Mouse (Mus musculus) MN1 (cell line): ENCODE measurements around the gene Ddx42.
"Not testable (repeated sequence)": the region's sequence is repeated elsewhere in the genome, so short reads cannot be mapped to it uniquely, and the experiment has no call there.

ENCODE experiments used
- DNase-seq: peaks from one replicate; pipeline ENCODE4 v3.0.0-alpha.2; 2016; ENCODE audit warnings: low spot score

Ddx42 gene

DNA sequence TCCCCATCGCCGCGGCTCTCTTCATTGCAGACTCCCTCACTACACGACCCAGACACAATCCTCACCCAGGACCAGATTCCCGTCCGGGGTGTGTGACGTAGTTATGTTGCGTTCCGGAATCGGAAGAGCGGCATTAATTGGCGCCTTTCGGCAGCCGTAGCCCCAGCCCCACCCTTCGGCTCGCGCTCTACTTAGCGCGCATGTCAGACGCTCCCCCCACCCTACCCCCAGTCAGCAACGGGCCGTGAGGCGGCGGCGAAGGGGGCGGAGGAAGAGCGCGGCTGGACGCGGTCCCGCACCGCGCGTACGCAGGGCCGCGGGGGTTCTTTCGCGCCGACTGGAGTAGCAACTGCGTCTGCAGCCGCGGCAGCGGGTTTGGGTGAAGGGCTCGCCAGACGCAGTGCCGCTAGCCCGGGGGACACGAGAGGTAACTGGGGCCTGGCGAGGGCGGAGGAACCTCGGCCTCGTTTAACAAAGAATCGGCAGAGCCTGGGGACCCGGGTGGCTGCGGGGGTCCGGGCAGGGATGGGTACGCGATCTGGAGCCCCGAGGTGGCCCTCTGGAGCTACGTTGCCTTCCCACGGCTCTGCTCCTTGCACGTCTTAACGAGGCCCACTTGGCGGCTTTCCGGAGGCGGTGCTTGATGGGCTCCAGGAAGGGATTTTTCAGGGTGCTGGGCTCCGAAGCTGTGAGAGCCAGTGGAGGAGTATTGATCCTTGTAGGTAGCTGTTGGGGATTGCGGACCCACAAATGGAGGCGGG is at the start of gene Ddx42:
TSS of gene Ddx42 (plus strand) at position 197 of the 761 bp plus-strand sequence.
- peak; percentile 95 for DNase-seq

DNA sequence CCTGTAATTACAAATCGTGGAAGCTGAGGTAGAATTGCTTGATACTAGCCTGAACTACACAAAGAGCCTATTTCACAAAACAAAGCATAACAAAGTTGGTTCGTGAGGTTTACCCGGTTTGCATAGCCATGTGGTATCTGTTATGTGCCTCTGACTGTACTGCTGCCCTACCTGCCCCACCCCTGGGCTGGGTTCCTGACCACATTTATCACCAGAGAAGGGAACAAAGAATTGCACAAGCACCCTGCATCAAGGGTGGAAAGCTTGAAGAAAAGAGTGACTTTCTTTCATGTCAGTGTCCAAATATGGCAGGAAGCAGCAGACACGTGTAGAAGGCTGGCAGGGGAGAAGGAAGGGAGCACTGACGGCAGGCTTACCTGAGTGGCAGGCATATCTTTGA is 49.3 kb upstream of the Ddx42 start:
- DNase-seq = no peak

DNA sequence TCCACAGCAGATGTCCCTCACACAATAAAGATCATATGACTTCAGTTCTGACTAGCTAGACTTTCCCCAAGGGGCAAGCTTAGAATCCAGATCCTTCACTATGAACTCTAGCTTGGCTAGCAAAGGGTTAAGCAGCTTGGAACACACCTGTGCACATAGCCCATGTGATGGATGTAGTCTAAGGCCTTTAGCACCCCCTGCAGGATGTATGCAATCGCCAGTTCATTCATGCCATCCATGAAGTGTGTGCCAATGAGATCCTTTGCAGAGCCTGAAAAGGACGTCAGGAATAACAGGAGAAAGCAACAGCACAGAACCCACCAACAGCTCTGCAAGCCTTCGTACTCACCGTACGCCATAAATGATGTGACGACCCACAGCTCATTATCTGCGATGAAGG is 45.9 kb upstream of the Ddx42 start:
- DNase-seq = no peak

DNA sequence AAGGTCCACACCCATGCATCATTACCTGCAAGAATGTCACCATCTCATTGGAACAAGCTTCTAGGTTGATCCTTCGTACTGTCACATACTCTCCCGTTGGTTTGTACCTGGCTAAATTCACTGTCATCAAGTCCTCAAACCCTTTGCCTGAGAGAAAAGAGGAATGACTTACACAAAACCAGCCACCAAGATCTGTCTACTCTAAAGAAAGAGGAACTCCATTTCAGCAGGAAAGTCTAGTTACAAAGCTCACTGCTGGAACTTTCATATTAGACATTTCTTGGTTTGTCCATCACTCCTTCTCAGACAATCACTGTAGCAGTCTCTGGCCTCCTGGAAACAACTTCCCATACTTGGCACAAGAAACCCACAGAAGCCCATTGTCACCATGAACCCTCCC is 43.5 kb upstream of the Ddx42 start:
- no peak for DNase-seq

DNA sequence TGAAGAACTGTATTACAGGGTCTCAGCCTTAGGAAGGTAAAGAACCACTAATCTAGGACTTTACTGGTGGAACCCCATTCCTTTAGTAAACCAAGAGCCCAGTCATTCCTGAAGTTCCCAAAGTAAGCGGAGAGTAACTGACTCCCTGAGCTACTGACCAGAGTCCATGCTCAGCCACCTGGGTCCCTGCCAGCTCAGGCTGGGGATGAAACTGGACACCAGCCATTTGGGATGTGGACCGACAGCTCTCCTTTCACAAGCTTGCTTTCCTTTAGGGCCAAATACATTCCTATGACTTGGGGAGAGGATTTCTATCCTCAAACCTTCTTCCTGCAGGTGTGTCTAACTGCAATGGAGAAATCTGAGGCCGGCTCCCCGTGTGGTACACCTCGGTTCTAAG is 42.4 kb upstream of the Ddx42 start:
- no peak for DNase-seq

DNA sequence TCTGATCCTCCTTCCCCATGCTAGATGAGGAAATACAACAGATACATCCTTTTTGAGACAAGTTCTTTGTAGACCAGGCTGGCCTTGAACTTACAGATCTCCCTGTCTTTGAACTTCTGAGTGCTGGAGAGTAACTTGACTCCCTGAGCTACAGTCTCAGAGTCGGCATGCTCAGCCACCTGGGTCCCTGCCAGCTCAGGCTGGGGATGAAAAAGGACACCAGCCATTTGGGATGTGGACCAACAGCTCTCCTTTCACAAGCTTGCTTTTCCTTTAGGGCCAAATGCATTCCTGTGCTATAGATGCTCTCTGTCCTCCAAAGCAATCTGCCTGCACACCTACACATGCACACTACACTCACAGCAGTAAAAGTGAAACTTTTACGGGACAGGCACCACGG is 41.6 kb upstream of the Ddx42 start:
- DNase-seq = no peak

DNA sequence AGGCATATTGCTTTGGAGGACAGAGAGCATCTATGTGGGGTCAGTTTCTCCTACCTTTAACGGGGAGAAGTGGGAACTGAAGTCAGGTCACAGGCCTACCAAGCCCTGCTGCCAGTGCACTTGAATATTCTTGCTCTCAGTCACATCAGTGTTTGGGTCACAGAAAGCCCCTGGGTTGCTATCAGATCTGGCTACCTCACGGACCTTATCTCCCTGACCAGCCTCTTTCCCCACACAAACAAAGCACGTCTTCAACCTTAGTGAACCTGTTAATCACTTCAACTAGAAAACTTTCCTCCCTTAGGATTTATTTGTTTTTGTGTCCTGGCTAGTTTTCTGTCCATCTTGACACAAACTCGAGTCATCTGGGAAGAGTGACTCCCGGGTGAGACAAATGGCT is 40.4 kb upstream of the Ddx42 start:
- DNase-seq = no peak

DNA sequence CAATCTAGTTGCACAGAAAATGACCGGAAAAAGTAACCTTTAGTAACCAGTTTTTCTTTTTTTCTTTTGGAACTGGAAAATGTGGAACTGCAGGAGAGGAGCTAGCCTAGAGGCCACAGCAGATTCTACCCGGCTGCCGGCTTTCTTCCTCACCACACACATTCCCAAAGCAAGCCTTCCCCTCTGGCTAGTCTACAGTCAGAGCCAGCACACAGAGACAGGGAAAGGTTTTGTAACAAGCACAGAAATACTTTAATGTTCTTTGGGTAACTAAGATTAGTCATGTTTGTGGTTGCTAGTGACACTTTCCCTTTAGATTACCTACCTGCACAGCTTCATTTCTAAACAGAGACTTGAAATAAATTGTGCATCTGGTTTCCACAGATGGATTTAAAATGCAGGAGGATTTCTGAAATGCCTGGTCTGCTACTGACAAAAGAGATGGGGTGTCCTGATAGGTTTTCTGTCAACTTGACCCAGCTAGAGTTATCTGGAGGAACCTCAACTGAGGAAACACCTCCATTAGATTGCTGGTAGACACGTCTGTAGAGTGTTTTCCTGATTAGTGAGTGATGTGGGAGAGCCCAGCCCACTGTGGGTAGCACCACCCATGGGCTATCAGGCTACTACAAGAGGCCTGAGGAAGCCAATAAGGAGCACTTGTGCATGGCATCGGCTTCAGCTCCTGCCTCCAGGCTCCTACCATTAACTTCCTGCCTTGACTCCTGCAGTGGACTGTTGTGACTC is 38.5 kb upstream of the Ddx42 start:
- DNase-seq = no peak

DNA sequence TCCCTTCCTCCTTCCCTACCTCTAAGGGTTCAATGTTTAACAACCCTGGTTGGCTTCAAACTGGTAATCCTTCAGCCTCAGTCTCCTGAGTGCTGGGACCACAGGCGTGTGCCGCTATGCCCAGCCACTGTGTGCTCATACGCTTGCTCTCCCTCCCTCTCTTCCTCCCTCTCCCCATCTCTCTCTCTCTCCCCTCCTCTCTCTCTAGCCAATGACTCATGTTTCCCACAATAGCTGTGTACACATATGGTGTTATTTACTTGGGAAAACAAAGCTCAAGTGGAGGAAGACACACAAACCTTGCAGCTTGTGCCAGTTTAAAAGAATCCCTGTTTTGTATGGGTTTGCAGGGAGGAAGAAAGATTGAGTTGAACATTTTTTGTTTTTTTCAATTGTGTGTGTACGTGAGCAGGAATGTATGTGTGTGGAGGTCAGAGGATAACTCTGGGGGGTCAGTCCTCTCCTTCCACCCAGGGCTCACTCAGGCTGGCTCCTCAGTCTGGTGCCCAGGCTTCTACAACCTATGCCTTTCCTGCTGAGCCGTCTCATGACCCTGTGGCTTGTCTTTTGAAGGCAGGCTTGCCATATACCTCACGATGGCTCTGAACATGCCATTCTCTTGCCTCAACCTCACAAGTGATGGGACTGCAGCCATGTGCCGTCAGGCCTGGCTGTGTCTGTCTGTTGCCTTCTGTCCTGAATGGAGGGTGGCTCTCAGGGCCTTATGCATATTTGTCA is 36.8 kb upstream of the Ddx42 start:
- no peak for DNase-seq

DNA sequence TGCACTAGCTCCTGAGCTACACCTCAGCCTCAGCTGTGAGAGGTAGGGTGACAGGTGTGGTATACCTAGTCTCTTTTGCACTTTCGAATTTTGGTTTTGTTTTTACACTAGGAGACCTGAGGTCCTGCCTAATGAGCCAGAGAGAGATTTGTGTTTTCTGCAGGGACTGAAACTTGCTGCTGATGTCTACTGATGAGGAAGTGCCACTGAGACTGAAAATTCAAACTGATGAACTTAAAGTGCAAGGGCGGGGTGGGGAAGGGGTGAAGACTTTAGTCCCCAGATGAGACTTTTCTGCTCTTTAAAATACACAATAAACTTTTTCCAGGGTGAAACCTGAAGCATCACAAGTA is 36.3 kb upstream of the Ddx42 start:
- DNase-seq = no peak

DNA sequence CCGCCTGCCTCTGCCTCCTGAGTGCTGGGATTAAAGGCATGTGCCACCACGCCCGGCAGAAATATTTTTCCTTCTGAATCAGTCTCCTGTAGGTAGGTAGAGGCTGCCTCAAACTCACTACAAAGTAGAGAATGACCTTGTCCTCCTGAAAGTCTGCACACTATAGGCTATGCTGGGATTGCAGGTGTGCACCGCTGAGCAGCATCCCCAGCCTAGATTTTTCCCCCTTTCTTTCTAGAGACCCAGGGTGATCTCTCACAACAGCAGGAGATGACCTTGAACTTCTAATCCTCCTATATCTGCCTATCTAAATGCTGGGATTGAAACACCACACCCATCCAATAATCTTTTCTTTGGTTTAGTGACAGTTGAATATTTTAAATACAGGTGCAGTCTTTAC is 29.4 kb upstream of the Ddx42 start:
- no peak for DNase-seq

DNA sequence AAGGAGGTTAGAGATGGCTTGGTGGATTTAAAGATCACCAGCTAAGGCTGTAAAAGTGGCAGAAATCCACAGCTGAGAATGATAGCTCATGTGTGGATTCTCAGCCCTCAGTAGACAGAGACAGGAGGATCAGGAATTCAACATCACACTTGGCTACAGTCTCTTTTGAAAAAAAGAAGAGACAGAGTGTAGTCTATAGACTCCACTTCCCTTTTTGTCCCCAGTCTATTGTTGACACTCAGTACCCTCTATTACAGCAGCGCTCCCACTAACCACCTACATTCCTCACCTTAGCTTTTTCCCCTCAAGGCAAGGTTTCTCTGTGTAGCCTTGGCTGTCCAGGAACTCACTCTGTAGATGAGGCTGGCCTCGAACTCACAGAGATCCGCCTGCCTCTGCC is 25.0 kb upstream of the Ddx42 start:
- no peak for DNase-seq

DNA sequence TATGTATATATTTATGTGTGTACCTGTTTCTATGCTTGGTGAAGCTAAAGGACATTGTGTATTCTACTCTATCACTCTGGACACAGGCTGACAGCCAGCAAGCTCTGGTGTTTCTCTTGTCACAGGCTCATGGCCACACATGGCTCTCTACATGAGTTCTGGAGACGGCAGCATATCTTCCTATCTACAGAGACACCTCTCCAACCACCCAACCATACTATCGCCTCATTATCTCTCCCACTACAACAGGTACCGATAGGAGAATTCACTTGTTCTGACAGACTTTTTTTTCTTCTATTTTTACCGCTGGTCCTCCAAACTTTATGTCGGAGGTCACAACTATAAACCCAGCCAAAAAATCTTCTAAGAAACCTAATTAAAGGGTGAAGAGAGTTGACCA is 24.5 kb upstream of the Ddx42 start:
- DNase-seq = no peak

DNA sequence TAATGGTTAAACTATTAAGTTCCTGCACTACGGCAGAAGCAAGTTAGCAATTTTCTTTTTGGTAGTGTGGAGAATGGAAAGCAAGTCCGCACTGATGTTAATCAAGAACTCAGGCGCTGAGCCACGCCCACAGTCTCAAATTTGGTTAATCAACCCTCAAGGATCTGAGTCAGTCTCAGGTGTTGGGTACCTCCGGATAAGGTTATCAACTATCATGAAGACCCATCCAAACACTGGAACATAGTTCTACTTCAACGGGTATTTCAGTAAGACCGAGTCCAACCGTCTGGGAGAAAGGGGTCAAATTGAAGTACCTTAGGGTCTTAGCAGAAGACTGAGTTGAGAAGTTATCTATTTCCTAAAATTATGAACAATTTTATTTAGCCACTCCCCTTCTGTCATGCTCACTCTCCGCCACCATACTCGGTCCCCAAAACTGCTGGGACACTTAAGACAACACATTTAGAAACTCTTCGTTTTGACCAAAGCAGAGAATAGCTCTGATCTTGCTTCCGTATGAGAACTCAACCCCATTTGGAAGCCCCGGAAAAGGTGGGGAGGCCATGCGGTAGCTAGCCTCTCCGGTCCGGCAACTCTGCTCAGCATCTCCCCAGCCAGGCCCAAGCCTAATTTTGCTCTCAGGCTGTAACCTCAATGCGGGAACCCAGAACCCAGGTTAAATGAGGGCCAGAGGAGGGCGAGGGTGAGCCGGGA is 23.9 kb upstream of the Ddx42 start:
- DNase-seq = no peak

DNA sequence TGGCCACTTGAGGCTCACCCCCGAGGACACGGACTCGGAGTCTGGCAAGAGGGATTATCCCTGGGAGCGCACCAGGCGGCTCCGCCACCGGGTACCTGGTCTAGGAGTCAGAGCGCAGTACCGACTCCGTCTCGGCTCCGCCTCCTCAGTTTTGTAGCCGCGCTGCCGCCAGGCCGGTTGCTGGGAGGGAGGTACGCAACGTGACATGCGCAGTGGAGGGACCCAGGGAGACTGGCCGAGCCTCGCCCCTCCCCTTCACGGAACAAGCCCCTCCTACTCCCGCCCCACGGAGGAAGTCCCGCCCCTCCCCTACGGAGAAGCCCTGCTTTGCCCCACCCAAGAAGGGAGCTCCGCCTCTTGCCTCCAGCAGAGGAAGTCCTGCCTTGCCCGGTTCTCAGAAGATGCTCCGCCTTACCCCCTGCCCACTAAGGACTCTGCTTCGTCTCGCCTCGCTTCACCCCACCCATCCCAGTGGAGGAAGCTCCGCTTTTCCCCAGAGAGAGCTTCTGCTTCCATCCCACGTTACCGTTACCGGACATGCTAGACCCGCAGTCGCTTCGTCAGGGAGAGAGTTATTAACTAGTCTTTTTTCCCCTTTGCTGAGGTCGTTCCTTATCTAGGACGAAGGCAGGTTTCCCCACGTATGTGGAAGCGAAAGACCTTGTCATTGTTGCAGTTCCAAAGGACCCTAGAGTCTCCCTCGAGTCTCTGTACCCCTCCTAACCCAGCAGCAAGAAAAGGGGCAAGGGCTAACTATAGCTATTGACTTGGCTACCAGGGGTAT is 23.2 kb upstream of the Ddx42 start:
- peak; percentile 98 for DNase-seq

DNA sequence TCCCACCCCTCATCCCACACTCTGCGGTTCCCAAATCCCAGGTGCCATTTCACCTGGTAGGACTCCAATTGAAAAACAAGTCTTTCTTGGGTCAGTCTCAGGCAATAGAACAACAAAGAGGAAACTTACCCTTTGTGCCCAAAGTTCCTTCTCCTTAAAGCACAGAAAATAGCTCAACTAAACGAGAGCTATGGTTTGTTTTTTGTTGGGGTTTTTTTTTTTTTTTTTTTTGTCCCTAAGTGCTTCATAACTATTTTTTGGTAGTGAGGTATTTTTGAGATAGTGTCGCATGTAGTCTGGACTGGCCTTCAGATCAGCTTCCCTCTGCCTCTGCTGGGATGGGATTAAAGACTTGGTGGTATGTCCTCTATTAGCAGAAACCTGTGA is 22.6 kb upstream of the Ddx42 start:
- DNase-seq = no peak

DNA sequence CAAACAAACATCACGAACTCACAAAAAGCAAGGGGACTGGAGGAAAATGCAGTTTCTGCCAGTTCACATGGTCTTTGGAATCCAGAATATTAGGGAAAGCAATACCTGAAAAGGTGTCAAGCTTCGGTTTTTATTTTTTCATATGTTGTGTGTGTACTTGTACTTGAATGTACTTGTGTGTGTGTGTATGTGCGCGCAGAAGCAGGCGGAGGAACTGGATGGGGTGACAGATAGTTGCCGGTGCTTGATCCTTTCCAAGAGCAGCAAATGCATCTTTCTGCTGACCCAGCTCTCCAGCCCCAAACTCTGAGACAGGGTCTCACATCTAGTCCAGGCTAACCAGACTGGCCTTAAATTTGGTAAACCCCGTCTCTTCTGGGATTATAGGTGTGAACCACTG is 21.8 kb upstream of the Ddx42 start:
- no peak for DNase-seq

DNA sequence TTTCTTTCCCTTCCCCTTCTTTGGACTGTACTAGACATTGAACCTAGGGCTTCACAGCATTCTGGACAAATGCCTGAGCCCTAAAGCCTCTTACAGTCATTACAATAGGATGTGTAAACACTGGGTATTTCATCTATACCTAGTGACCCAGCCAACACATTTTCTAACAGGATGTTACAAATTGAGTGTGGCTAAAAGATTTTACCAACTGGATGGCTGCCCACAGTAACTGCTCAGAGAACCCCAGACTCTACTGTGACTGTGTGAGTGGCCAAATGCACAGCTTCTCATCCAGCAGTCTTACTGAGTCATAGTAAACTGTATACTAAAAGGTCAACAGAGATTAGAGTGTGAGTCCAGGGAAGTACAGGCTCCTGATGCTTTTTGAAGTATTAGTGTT is 21.4 kb upstream of the Ddx42 start:
- DNase-seq = peak; percentile 35

DNA sequence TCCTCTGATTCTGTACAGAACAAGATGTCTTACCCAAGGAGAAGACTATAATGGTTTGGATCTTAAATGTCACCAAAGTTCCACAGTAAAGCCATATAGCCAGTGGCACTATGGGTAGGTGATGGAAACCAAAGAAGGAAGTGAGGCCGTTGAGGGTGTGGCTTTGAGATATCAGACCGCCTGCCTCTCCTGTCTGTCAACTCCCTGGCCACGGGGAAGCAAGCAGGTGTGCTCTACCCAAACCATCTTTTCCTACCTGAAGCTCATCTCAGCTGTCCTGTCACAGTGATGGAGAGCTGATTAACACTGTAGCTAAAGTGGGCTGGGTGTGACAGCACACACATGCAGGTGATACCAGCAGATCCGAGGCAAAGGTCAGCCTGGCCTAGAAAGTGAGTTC is 18.4 kb upstream of the Ddx42 start:
- DNase-seq = no peak

DNA sequence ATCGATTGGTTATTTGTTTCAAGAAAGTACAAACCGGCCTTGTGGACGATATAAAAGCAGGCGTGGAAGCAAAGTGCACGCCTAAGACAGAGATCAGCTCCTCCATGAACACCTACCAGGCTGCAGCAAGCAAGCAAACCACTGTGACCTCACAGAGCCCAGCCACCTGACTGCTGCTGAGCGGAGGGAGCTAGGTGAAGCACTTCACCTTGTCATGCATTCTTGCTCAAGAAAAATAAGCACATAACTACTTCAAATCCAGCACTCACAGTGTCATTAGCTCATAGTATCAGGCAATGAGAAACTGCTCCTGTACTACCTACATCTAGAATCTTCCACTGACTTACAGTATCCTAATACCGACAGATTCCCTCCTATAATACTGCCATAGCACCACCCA is 16.7 kb upstream of the Ddx42 start:
- not testable (repeated sequence) for DNase-seq

DNA sequence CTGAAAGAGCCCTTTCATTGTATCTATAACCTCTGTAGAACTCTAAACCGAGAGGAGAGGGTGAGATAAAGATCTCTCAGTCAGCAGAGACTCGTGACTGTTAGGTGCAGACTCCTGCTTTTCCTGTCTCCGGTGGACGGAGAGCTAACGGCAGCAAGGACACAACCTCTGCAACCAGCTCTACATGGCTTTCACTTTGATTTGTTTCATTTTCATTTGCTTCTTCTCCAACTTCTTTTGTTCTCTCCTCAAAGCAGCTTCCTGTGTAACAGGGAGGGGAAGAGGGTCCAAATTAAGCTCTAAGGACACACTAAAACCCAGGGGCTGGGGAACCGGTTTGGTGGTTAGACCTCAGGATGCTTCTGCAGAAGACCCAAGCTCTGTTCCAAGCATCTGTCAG is 16.0 kb upstream of the Ddx42 start:
- peak; percentile 26 for DNase-seq
